Mouse (Mus musculus) kidney, embryonic 14.5 days (tissue): ENCODE data around the gene Amdhd1. TPM values are rescaled to one million over a fixed set of nuclear protein-coding genes. Genes with fewer than 3 reads are reported as not detected.

Source experiments
- ATAC-seq: fragments of 200-750 bp; cut with Nextera tagmentation; 2 replicates; pipeline ENCODE4 v1.8.0; 2017; ENCODE audit warnings: moderate number of reproducible peaks, mild to moderate bottlenecking, moderate TSS enrichment, moderate library complexity; ENCODE audit not compliant: low FRiP score, low TSS enrichment
- H3K27ac ChIP-seq: fragments of 300-500 bp; sonication (generic); 2 replicates; pipeline ENCODE4 v1.5.1; 2014; ENCODE audit warnings: low read depth, mild to moderate bottlenecking, low read length, moderate library complexity, mixed read lengths
- H3K27me3 ChIP-seq: fragments of 300-500 bp; sonication (generic); 2 replicates; pipeline ENCODE4 v1.6.1; 2014; ENCODE audit warnings: mild to moderate bottlenecking, low read length; ENCODE audit not compliant: control insufficient read depth, insufficient read depth
- H3K36me3 ChIP-seq: fragments of 300-500 bp; sonication (generic); 2 replicates; pipeline ENCODE4 v1.6.1; 2014; ENCODE audit warnings: low read length, mixed read lengths; ENCODE audit not compliant: control insufficient read depth, insufficient read depth
- H3K4me1 ChIP-seq: fragments of 300-500 bp; sonication (generic); 2 replicates; pipeline ENCODE4 v1.6.1; 2014; ENCODE audit warnings: low read length, mixed read lengths; ENCODE audit not compliant: control insufficient read depth, insufficient read depth
- H3K4me2 ChIP-seq: fragments of 300-500 bp; sonication (generic); replicated peaks from 2 replicates; pipeline ENCODE4 v1.6.1; 2014; ENCODE audit warnings: low read depth, mild to moderate bottlenecking, low read length
- H3K4me3 ChIP-seq: fragments of 300-500 bp; sonication (generic); 2 replicates; pipeline ENCODE4 v1.5.1; 2014; ENCODE audit warnings: mild to moderate bottlenecking, low read length
- H3K9ac ChIP-seq: fragments of 300-500 bp; sonication (generic); 2 replicates; pipeline ENCODE4 v1.6.1; 2014; ENCODE audit warnings: low read depth, mild to moderate bottlenecking, low read length, moderate library complexity
- H3K9me3 ChIP-seq: fragments of 300-500 bp; sonication (generic); 2 replicates; pipeline ENCODE4 v1.6.1; 2016; ENCODE audit warnings: low read length; ENCODE audit not compliant: control insufficient read depth
- WGBS: fragments of 180-500 bp; shearing (Covaris S2); extraction: QIAGEN DNeasy Blood & Tissue Kit; methylation state at CpG from one replicate; pipeline ENCODE4 v1.1.7; 2014; 5-methylcytosine and 5-hydroxymethylcytosine counted together
- polyA plus RNA-seq: library from polyadenylated mRNA; unstranded; fragments of >200 nt; fragmentation: Nextera tagmentation; extraction: Ambion mirVana; gene quantifications from 2 replicates; pipeline ENCODE4 v1.2.1, GENCODE M21; 2014

Gene Amdhd1
- polyA plus RNA-seq, 1 experiment from 2014 or later, result 0.76 TPM

GRCm38 (mm10) chr10:93501346-93501745 is 38.5 kb downstream of the Amdhd1 start:
- ATAC-seq, result no peak
- WGBS, result 70% methylated on average over 10 of the region's 10 CpGs
- H3K4me2 ChIP-seq, result no peak overlapping the region; the same call in 1 of the 2 replicates

GRCm38 (mm10) chr10:93500864-93501263 is 39.0 kb downstream of the Amdhd1 start:
- no peak overlapping the region for H3K27ac ChIP-seq
- no peaks in the 10 kb centered on the region for H3K36me3 ChIP-seq
- no peak overlapping the region for H3K9ac ChIP-seq
- 0 out of 2 replicates have a peak, but pooled peaks have one; percentile 24 for ATAC-seq
- 10% methylated on average over 10 of the region's 10 CpGs for WGBS
- H3K4me1 ChIP-seq, result 0 out of 2 replicates have a peak, but pooled peaks cover 3% of the 10 kb centered on the region
- H3K4me3 ChIP-seq, result no peak overlapping the region
- H3K27me3 ChIP-seq, result no peaks in the 10 kb centered on the region
- H3K9me3 ChIP-seq, result no peaks in the 10 kb centered on the region
- H3K4me2 ChIP-seq, result no peak overlapping the region; the same call in 1 of the 2 replicates

More at GRCm38 (mm10) chr10:93501346-93501745, 38.5 kb downstream of the Amdhd1 start:
- H3K27ac ChIP-seq, result no peak overlapping the region
- H3K4me3 ChIP-seq, result no peak overlapping the region
- no peaks in the 10 kb centered on the region for H3K27me3 ChIP-seq
- no peaks in the 10 kb centered on the region for H3K36me3 ChIP-seq
- no peaks in the 10 kb centered on the region for H3K9me3 ChIP-seq
- H3K4me1 ChIP-seq, result 0 out of 2 replicates have a peak, but pooled peaks cover 3% of the 10 kb centered on the region
- no peak overlapping the region for H3K9ac ChIP-seq

DNA sequence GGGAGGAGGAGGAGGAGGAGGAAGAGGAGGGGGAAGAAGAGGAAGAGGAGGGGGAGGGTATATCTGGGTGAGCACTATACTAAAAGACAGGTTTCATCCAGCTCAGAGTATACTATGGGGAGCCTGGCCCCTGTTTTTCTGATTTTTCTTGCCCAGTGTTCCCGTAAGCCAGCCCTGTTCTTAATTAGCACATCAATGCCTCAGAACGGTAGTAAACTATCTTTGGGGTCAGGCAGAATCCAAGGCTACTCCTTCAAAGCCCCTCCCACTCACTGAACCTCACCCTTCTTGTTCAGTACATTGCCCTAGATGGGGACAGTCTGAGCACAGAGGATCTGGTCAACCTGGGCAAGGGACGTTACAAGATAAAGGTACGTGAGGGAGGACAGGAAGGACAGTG is 49.4 kb downstream of the Amdhd1 start:
- Histone ChIP-seq H3K4me3 (no peak overlapping the region), H3K9me3 (no peaks in the 10 kb centered on the region), H3K36me3 (peaks cover 2% of the 10 kb centered on the region; the same call in 1 of the 2 replicates), H3K4me1 (no peaks in the 10 kb centered on the region), H3K27me3 (no peaks in the 10 kb centered on the region), H3K27ac (no peak overlapping the region), H3K9ac (no peak overlapping the region), H3K4me2 (no peak overlapping the region)
- 57% methylated on average over 4 of the region's 4 CpGs for WGBS
- no peak for ATAC-seq

DNA sequence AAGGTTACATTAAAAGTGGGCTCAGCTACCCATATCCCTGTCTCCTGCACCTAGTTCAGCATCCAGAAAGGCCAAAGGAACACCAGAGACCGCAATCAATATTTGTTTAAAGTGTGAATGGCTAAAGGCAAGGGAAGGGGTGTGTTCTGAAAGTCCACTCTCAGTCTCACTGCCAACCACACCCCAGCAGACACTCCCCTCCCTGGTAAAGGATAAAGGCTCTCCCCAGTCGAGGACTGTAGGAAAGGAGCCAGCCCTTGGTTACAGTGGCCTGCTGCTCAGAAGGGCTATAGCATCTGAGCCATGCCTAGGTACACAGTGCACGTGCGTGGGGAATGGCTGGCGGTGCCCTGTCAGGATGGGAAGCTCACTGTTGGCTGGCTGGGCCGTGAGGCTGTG is 51.0 kb downstream of the Amdhd1 start:
- no peaks in the 10 kb centered on the region for H3K27me3 ChIP-seq
- H3K4me1 ChIP-seq, result no peaks in the 10 kb centered on the region
- H3K36me3 ChIP-seq, result peaks cover 14% of the 10 kb centered on the region; the same call in 1 of the 2 replicates
- ATAC-seq, result no peak
- no peaks in the 10 kb centered on the region for H3K9me3 ChIP-seq
- H3K4me2 ChIP-seq, result no peak overlapping the region
- H3K9ac ChIP-seq, result no peak overlapping the region
- WGBS, result 76% methylated on average over 6 of the region's 6 CpGs
- H3K27ac ChIP-seq, result no peak overlapping the region
- no peak overlapping the region for H3K4me3 ChIP-seq

- Histone ChIP-seq H3K9ac (no peak within 1 kb of the TSS), H3K27me3 (no peaks in the 10 kb centered on the region), H3K4me2 (no peak within 1 kb of the TSS), H3K4me1 (no peaks in the 10 kb centered on the region), H3K9me3 (no peaks in the 10 kb centered on the region), H3K4me3 (no peak within 1 kb of the TSS), H3K27ac (no peak within 1 kb of the TSS), H3K36me3 (peaks cover 19% of the 10 kb centered on the region; the same call in 1 of the 2 replicates)
- no peak for ATAC-seq
- WGBS, result 66% methylated on average over 17 of the region's 17 CpGs
These were observed 51.6 kb downstream of the Amdhd1 start, which contains the start of gene Hal for GRCm38 (mm10) chr10:93488066-93488827. TSS of gene Hal (plus strand) at chr10:93488768.

DNA sequence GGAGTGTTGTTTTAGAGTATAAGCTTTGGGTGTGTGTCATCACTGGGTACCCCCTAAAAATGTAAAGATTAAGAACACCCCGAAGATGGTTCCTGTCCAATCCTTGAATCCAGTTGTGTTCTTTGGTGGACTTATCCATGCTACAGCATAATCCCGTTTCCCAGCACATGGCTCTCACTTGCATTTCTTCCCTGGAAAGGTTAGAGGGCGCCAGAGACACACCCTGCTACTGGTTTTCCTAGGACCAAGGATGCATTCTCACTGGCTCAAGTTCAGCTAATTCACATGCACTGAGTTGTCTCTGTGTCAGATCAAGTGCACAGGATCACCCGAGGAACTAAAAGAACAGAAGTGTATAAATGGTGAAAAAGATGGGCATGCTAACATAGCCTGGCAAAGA is 53.2 kb downstream of the Amdhd1 start:
- Histone ChIP-seq H3K36me3 (peaks cover 36% of the 10 kb centered on the region), H3K4me1 (no peaks in the 10 kb centered on the region), H3K9ac (no peak overlapping the region), H3K4me3 (no peak overlapping the region), H3K4me2 (no peak overlapping the region), H3K27me3 (no peaks in the 10 kb centered on the region), H3K27ac (no peak overlapping the region), H3K9me3 (no peaks in the 10 kb centered on the region)
- 22% methylated on average over 4 of the region's 4 CpGs for WGBS
- ATAC-seq, result peak; percentile 16; the same call in 1 of the 2 replicates

DNA sequence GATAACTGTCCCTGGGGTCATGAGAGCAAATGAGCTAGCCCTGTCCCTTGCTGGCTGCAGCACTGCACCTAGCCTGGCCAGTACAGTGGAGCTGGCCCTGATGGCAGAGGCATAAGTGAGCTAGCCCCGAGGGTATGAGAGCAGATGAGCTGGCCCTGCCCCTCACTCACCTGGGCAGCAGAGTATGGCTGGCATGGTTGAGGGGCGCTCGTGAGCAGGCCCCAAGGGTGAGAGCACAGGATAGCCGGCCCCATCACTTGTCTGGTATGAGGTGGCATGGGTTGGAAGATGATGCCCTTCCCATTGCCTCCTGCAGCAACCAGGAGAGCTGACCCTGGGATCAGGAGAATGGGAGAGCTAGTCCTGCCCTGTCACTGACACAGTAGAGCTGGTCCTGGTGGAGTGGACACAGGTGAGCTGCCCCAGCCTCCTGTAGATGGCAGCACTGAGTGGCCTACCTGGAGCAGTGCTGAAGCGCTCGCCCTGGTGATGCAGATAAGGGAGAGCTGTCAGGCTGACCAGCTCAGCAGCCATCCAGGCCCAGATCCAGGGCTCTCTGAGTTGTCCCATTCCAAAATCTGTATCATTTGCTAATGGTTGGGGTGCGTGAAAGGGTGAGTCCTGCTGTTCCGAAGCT is 54.7 kb downstream of the Amdhd1 start:
- Histone ChIP-seq H3K27ac (no peak overlapping the region), H3K4me1 (no peaks in the 10 kb centered on the region), H3K4me3 (no peak overlapping the region), H3K36me3 (peaks cover 50% of the 10 kb centered on the region), H3K27me3 (no peaks in the 10 kb centered on the region), H3K4me2 (no peak overlapping the region), H3K9me3 (no peaks in the 10 kb centered on the region), H3K9ac (no peak overlapping the region)
- 85% methylated on average over 8 of the region's 8 CpGs for WGBS
- peak; percentile 44; the same call in 1 of the 2 replicates for ATAC-seq

- 90% methylated on average over 8 of the region's 8 CpGs for WGBS
- H3K4me3 ChIP-seq, result no peak overlapping the region
- ATAC-seq, result no peak
- no peak overlapping the region for H3K9ac ChIP-seq
- H3K27me3 ChIP-seq, result no peaks in the 10 kb centered on the region
- H3K36me3 ChIP-seq, result peaks cover 55% of the 10 kb centered on the region
- H3K4me2 ChIP-seq, result no peak overlapping the region
- H3K27ac ChIP-seq, result no peak overlapping the region
- no peaks in the 10 kb centered on the region for H3K9me3 ChIP-seq
- no peaks in the 10 kb centered on the region for H3K4me1 ChIP-seq
These were observed 55.3 kb downstream of the Amdhd1 start for GRCm38 (mm10) chr10:93484511-93484910.
